Mouse (Mus musculus): ENCODE measurements around the gene Parvb. TPM values are rescaled to one million over a fixed set of nuclear protein-coding genes. Genes with fewer than 3 reads are reported as not detected.

Parvb gene
- total and polyA plus RNA-seq, 2 experiments from 2014 or later = 4.3 to 9.4 TPM

DNA sequence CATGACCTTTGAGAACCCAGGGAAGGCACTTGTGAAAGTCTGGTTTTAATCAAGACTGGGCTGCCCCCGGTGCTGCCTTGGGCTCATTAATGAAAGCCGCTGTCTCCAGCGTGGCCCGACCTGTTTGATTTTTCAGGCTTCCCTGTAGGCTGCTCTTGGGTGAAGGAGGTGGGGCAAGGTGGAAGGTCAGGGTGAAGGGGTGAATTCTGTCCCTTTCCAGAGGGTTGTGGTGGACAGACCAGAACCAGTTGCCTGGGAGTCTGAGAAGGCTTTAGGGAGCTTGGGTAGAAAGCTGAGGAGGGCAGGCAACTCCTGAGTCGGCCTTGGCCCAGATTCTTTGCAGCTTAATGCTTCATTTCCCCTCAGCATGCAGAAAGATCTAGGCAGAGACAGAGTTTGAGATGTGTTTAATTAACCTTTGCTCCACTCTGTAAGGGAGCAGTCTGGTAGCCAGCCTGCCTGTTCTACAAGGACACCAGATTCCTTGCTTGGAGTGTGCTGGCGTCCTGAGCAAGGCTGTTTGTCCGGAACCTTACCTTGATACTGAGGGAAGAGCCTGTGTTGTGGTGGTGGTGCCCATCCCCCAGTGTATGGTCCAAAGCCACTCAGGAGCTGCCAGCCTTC lies 15.3 kb upstream of the Parvb start:
- no peak overlapping the region for H3K4me3 ChIP-seq (ENCODE audit: low read depth, low read length)
- H3K27me3 ChIP-seq (ENCODE audit: insufficient read depth, low read length) = no peaks in the 10 kb centered on the region
- H3K4me1 ChIP-seq (ENCODE audit: insufficient read depth) = peaks cover 11% of the 10 kb centered on the region; the same call in 1 of the 2 replicates
- DNase-seq (no peak), ATAC-seq (no peak)
- H3K9ac ChIP-seq = no peak overlapping the region
- no peak for TF ChIP-seq CTCF (IDR thresholded peaks at IDR 0.05; ENCODE audit: low read depth)
- H3K9me3 ChIP-seq (ENCODE audit: low read length) = no peaks in the 10 kb centered on the region
- H3K27ac ChIP-seq (ENCODE audit: low read depth, low read length) = peak overlapping the region; percentile 15; the same call in 1 of the 2 replicates
- no peak overlapping the region for H3K4me2 ChIP-seq (ENCODE audit: low read depth)
- H3K36me3 ChIP-seq (ENCODE audit: insufficient read depth) = peaks cover 14% of the 10 kb centered on the region
- 48% methylated on average over 7 of the region's 7 CpGs for WGBS

GRCm38 (mm10) chr15:84217969-84218782 lies 13.7 kb upstream of the Parvb start:
- TF ChIP-seq CTCF (IDR thresholded peaks at IDR 0.05; ENCODE audit: low read depth) = no peak
- H3K4me3 ChIP-seq (ENCODE audit: low read depth, low read length) = no peak overlapping the region
- no peak overlapping the region for H3K4me2 ChIP-seq (ENCODE audit: low read depth)
- H3K27me3 ChIP-seq (ENCODE audit: insufficient read depth, low read length) = no peaks in the 10 kb centered on the region
- ATAC-seq (peak; percentile 12; the same call in 1 of the 2 replicates), DNase-seq (peak; percentile 42)
- no peak overlapping the region for H3K9ac ChIP-seq
- H3K36me3 ChIP-seq (ENCODE audit: insufficient read depth) = peaks cover 9% of the 10 kb centered on the region; the same call in 1 of the 2 replicates
- H3K4me1 ChIP-seq (ENCODE audit: insufficient read depth) = peaks cover 11% of the 10 kb centered on the region; the same call in 1 of the 2 replicates
- H3K27ac ChIP-seq (ENCODE audit: low read depth, low read length) = no peak overlapping the region
- H3K9me3 ChIP-seq (ENCODE audit: low read length) = no peaks in the 10 kb centered on the region
- 28% methylated on average over 23 of the region's 23 CpGs for WGBS

- Histone ChIP-seq H3K4me3 (ENCODE audit: low read depth, low read length) (no peak overlapping the region), H3K27me3 (ENCODE audit: insufficient read depth, low read length) (no peaks in the 10 kb centered on the region), H3K36me3 (ENCODE audit: insufficient read depth) (peaks cover 9% of the 10 kb centered on the region; the same call in 1 of the 2 replicates), H3K4me2 (ENCODE audit: low read depth) (no peak overlapping the region), H3K4me1 (ENCODE audit: insufficient read depth) (peaks cover 11% of the 10 kb centered on the region; the same call in 1 of the 2 replicates), H3K9me3 (ENCODE audit: low read length) (no peaks in the 10 kb centered on the region), H3K9ac (no peak overlapping the region), H3K27ac (ENCODE audit: low read depth, low read length) (no peak overlapping the region)
- DNase-seq (no peak), ATAC-seq (no peak)
- 39% methylated on average over 9 of the region's 9 CpGs for WGBS
- TF ChIP-seq CTCF (IDR thresholded peaks at IDR 0.05; ENCODE audit: low read depth) = no peak
Measured at GRCm38 (mm10) chr15:84218783-84219271, 13.0 kb upstream of the Parvb start.

GRCm38 (mm10) chr15:84221539-84221938 lies 10.3 kb upstream of the Parvb start:
- H3K36me3 ChIP-seq (ENCODE audit: insufficient read depth) = no peaks in the 10 kb centered on the region
- no peak overlapping the region for H3K4me2 ChIP-seq (ENCODE audit: low read depth)
- peaks cover 17% of the 10 kb centered on the region for H3K4me1 ChIP-seq (ENCODE audit: insufficient read depth)
- no peaks in the 10 kb centered on the region for H3K9me3 ChIP-seq (ENCODE audit: low read length)
- no peak overlapping the region for H3K9ac ChIP-seq
- 54% methylated on average over 5 of the region's 5 CpGs for WGBS
- no peaks in the 10 kb centered on the region for H3K27me3 ChIP-seq (ENCODE audit: insufficient read depth, low read length)
- DNase-seq (no peak), ATAC-seq (no peak)
- no peak overlapping the region for H3K27ac ChIP-seq (ENCODE audit: low read depth, low read length)
- TF ChIP-seq CTCF (IDR thresholded peaks at IDR 0.05; ENCODE audit: low read depth) = no peak
- no peak overlapping the region for H3K4me3 ChIP-seq (ENCODE audit: low read depth, low read length)

DNA sequence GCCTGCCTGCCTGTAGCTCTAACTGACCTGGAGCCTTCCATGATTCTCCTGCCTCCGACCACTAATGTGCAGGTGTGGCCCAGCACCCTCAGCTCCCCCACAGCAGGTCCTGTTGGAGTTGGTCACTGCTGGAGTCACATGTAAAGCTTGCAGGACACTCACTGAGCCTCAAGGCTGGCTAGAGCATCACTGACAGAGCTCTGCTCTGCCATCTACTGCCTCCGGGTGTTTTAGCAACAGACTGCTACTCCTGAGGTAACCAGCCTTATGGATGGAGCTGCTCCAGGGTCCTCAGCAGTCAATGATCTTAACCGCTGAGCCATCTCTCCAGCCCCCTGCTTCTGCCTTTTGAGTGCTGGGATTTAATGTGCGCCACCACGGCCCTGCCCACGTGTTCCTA lies 8.4 kb upstream of the Parvb start:
- peak; percentile 43 for DNase-seq

DNA sequence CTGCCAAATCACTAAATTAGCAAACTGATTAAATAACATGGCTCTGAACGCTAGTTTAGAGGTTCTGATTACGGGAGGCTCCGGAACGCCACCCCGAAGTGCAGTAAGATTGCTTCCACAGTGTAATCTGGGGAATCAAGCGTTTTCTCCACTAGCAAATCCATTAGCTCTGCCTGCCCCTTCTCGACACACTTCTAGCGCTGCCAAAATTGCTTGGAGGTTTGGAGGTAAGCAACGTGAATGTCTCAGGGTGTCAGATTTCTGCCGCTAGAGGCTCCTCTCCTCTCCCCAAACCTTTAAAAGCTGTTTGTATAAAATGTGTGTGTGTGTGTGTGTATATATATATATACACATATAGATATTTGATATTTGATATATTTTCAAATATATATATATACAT lies 7.1 kb upstream of the Parvb start:
- no peak for ATAC-seq
- H3K27ac ChIP-seq (ENCODE audit: low read depth, low read length) = no peak overlapping the region
- peaks cover 10% of the 10 kb centered on the region; the same call in 1 of the 2 replicates for H3K4me1 ChIP-seq (ENCODE audit: insufficient read depth)

More for the DNA sequence above, 8.4 kb upstream of the Parvb start:
- 29% methylated on average over 6 of the region's 6 CpGs for WGBS
- 0 out of 2 replicates have a peak, but pooled peaks have one; percentile 28 for ATAC-seq
- H3K27ac ChIP-seq (ENCODE audit: low read depth, low read length) = no peak overlapping the region
- H3K36me3 ChIP-seq (ENCODE audit: insufficient read depth) = no peaks in the 10 kb centered on the region
- no peaks in the 10 kb centered on the region for H3K9me3 ChIP-seq (ENCODE audit: low read length)
- no peak overlapping the region for H3K9ac ChIP-seq
- H3K27me3 ChIP-seq (ENCODE audit: insufficient read depth, low read length) = no peaks in the 10 kb centered on the region
- H3K4me3 ChIP-seq (ENCODE audit: low read depth, low read length) = no peak overlapping the region
- H3K4me2 ChIP-seq (ENCODE audit: low read depth) = no peak overlapping the region
- peak; percentile 58 for TF ChIP-seq CTCF (IDR thresholded peaks at IDR 0.05; ENCODE audit: low read depth)
- peaks cover 15% of the 10 kb centered on the region; the same call in 1 of the 2 replicates for H3K4me1 ChIP-seq (ENCODE audit: insufficient read depth)

More for the DNA sequence above, 7.1 kb upstream of the Parvb start:
- Histone ChIP-seq H3K9ac (no peak overlapping the region), H3K4me2 (ENCODE audit: low read depth) (no peak overlapping the region), H3K4me3 (ENCODE audit: low read depth, low read length) (no peak overlapping the region), H3K9me3 (ENCODE audit: low read length) (no peaks in the 10 kb centered on the region), H3K27me3 (ENCODE audit: insufficient read depth, low read length) (no peaks in the 10 kb centered on the region), H3K36me3 (ENCODE audit: insufficient read depth) (no peaks in the 10 kb centered on the region)
- 0 out of 2 replicates have a peak, but pooled peaks have one; percentile 18 for TF ChIP-seq CTCF (IDR thresholded peaks at IDR 0.05; ENCODE audit: low read depth)
- WGBS = 37% methylated on average over 10 of the region's 10 CpGs
- peak; percentile 25 for DNase-seq
